Mouse (Mus musculus) cerebellum, postnatal 4 days (tissue): ENCODE measurements around the gene Frem3.

ENCODE experiments used
- DNase-seq, 2 experiments: peaks; one replicate each; pipeline ENCODE4 v3.0.0; 2022; ENCODE audit warnings: low spot score in 2 of 2, mixed read lengths in 1 of 2

The Frem3 gene

GRCm38 (mm10) chr8:80610549-80611440 is at the start of gene Frem3:
Gene Frem3 (plus strand): TSS chr8:80611080.
- no peak for DNase-seq

GRCm38 (mm10) chr8:80564205-80564839 is 46.6 kb upstream of the Frem3 start:
- no peak for DNase-seq

GRCm38 (mm10) chr8:80567471-80567870 is 43.4 kb upstream of the Frem3 start:
- DNase-seq, result no peak

- DNase-seq, result no peak
Observed at GRCm38 (mm10) chr8:80568243-80568995, 42.5 kb upstream of the Frem3 start.

GRCm38 (mm10) chr8:80572417-80573061 is 38.3 kb upstream of the Frem3 start:
- no peak for DNase-seq

GRCm38 (mm10) chr8:80577126-80577525 is 33.8 kb upstream of the Frem3 start:
- DNase-seq, result no peak

- DNase-seq, result no peak
Observed at GRCm38 (mm10) chr8:80579038-80579437, 31.8 kb upstream of the Frem3 start.

- no peak for DNase-seq
Observed at GRCm38 (mm10) chr8:80592626-80593025, 18.3 kb upstream of the Frem3 start.

GRCm38 (mm10) chr8:80600600-80601170 is 10.2 kb upstream of the Frem3 start:
- DNase-seq, result no peak

GRCm38 (mm10) chr8:80601886-80602285 is 9.0 kb upstream of the Frem3 start:
- no peak for DNase-seq

- no peak for DNase-seq
Observed at GRCm38 (mm10) chr8:80607082-80607481, 3.8 kb upstream of the Frem3 start.

GRCm38 (mm10) chr8:80611441-80611751 is 516 bp downstream of the Frem3 start:
- no peak for DNase-seq

- DNase-seq, result no peak
Observed at GRCm38 (mm10) chr8:80619787-80620186, 8.9 kb downstream of the Frem3 start.

- DNase-seq, result no peak
Observed at GRCm38 (mm10) chr8:80647394-80647793, 36.5 kb downstream of the Frem3 start.

GRCm38 (mm10) chr8:80657639-80658038 is 46.8 kb downstream of the Frem3 start:
- no peak for DNase-seq

- no peak for DNase-seq
Observed at GRCm38 (mm10) chr8:80661055-80661454, 50.2 kb downstream of the Frem3 start.

GRCm38 (mm10) chr8:80663476-80663875 is 52.6 kb downstream of the Frem3 start:
- no peak for DNase-seq

- DNase-seq, result no peak
Observed at GRCm38 (mm10) chr8:80669277-80669901, 58.5 kb downstream of the Frem3 start.

- no peak for DNase-seq
Observed at GRCm38 (mm10) chr8:80682594-80682993, 71.7 kb downstream of the Frem3 start.

- no peak for DNase-seq
Observed at GRCm38 (mm10) chr8:80683756-80684335, 73.0 kb downstream of the Frem3 start.

GRCm38 (mm10) chr8:80688141-80688540 is 77.3 kb downstream of the Frem3 start:
- peak; percentile 53 to 69 for DNase-seq
